Mouse (Mus musculus) CH12.LX (cell line): ENCODE data around the gene Olfr926. TPM values are rescaled to one million over a fixed set of nuclear protein-coding genes. Genes with fewer than 3 reads are reported as not detected.

Experiments used
- DNase-seq: peaks from one replicate; pipeline ENCODE4 v3.0.0-alpha.2; 2013; ENCODE audit errors: extremely low read depth
- H3K27ac ChIP-seq: 2 replicates; pipeline ENCODE4 v1.5.1; 2012; ENCODE audit warnings: low read depth, mild to moderate bottlenecking, control low read depth, moderate library complexity; ENCODE audit not compliant: insufficient read depth
- H3K27me3 ChIP-seq: replicated peaks from 2 replicates; pipeline ENCODE3; 2012; ENCODE audit warnings: inconsistent platforms
- H3K36me3 ChIP-seq, 2 experiments: replicated peaks in 1 of 2; 2 replicates each; pipeline versions ENCODE3 to v1.6.1; 2012; ENCODE audit warnings: inconsistent platforms in 1 of 2, low read length in 1 of 2, mild to moderate bottlenecking in 1 of 2, mixed read lengths in 1 of 2, moderate library complexity in 1 of 2; ENCODE audit not compliant: control insufficient read depth in 1 of 2, insufficient read depth in 1 of 2
- H3K4me1 ChIP-seq, 2 experiments: 2 replicates each; pipeline ENCODE4 v1.6.1; 2012; ENCODE audit warnings: inconsistent platforms in 1 of 2, moderate library complexity in 1 of 2; ENCODE audit not compliant: insufficient read depth in 2 of 2, control insufficient read depth in 1 of 2
- H3K4me2 ChIP-seq: 2 replicates; pipeline ENCODE4 v1.6.1; 2012; ENCODE audit warnings: low read depth, mild to moderate bottlenecking, control low read depth; ENCODE audit not compliant: poor library complexity, insufficient read depth, severe bottlenecking
- H3K4me3 ChIP-seq, 3 experiments: fragments of 150-350 bp in 1 of 3; sonication (generic) in 1 of 3; replicated peaks in 1 of 3; 2 replicates each; pipeline versions ENCODE3 to v1.5.1; 2011 to 2012; ENCODE audit warnings: low read depth in 2 of 3, low read length in 2 of 3, mild to moderate bottlenecking in 2 of 3, moderate library complexity in 2 of 3, control low read depth in 1 of 3, improper control_type of control experiment in 1 of 3, inconsistent platforms in 1 of 3, mixed read lengths in 1 of 3; ENCODE audit not compliant: poor library complexity in 1 of 3
- H3K79me2 ChIP-seq: replicated peaks from 2 replicates; pipeline ENCODE4 v1.6.1; 2012; ENCODE audit warnings: mild to moderate bottlenecking, moderate library complexity; ENCODE audit not compliant: control insufficient read depth, poor library complexity, insufficient read depth, severe bottlenecking; ENCODE audit errors: extremely low read depth
- H3K9ac ChIP-seq: 2 replicates; pipeline ENCODE4 v1.6.1; 2012; ENCODE audit warnings: low read depth, mild to moderate bottlenecking, control low read depth, moderate library complexity; ENCODE audit not compliant: insufficient read depth
- H3K9me3 ChIP-seq: replicated peaks from 2 replicates; pipeline ENCODE3; 2012; ENCODE audit warnings: low read length, inconsistent platforms, mixed read lengths
- BHLHE40 ChIP-seq: IDR thresholded peaks from 2 replicates; pipeline ENCODE4 v1.6.1; 2011; ENCODE audit warnings: mild to moderate bottlenecking, low read depth, low read length, improper control_type of control experiment
- CHD1 ChIP-seq: IDR thresholded peaks from 2 replicates; pipeline ENCODE4 v1.6.1; 2012; ENCODE audit warnings: low read depth, low read length, improper control_type of control experiment, inconsistent platforms
- CHD2 ChIP-seq: IDR thresholded peaks from 2 replicates; pipeline ENCODE4 v1.6.1; 2011; ENCODE audit warnings: low read length, improper control_type of control experiment
- E2F4 ChIP-seq: IDR thresholded peaks from 2 replicates; pipeline ENCODE4 v1.6.1; 2011; ENCODE audit warnings: low read depth, low read length, improper control_type of control experiment; ENCODE audit not compliant: insufficient replicate concordance
- EP300 ChIP-seq: IDR thresholded peaks from 2 replicates; pipeline ENCODE4 v1.6.1; 2011; ENCODE audit warnings: low read length, improper control_type of control experiment
- ETS1 ChIP-seq: conservative IDR thresholded peaks from 2 replicates; pipeline ENCODE4 v1.6.1; 2012; ENCODE audit warnings: low read depth, mild to moderate bottlenecking, inconsistent platforms, low read length, improper control_type of control experiment, moderate library complexity
- GABPA ChIP-seq: IDR thresholded peaks from 2 replicates; pipeline ENCODE4 v1.6.1; 2012; ENCODE audit warnings: low read depth, low read length, improper control_type of control experiment, inconsistent platforms; ENCODE audit not compliant: insufficient replicate concordance
- HCFC1 ChIP-seq: IDR thresholded peaks from 2 replicates; pipeline ENCODE4 v1.6.1; 2012; ENCODE audit warnings: low read depth, mild to moderate bottlenecking, inconsistent platforms, low read length, improper control_type of control experiment
- JUN ChIP-seq: IDR thresholded peaks from 2 replicates; pipeline ENCODE4 v1.6.1; 2011; ENCODE audit warnings: low read depth, mild to moderate bottlenecking, low read length, improper control_type of control experiment, moderate library complexity; ENCODE audit not compliant: insufficient read depth
- JUND ChIP-seq: conservative IDR thresholded peaks from 2 replicates; pipeline ENCODE4 v1.6.1; 2011; ENCODE audit warnings: low read depth, low read length, improper control_type of control experiment
- KAT2A ChIP-seq: IDR thresholded peaks from 2 replicates; pipeline ENCODE4 v1.6.1; 2012; ENCODE audit warnings: low read length, improper control_type of control experiment, inconsistent platforms; ENCODE audit not compliant: insufficient replicate concordance
- MAZ ChIP-seq: IDR thresholded peaks from 2 replicates; pipeline ENCODE4 v1.6.1; 2012; ENCODE audit warnings: low read depth, mild to moderate bottlenecking, inconsistent platforms, low read length, improper control_type of control experiment, moderate library complexity
- MEF2A ChIP-seq: IDR thresholded peaks from 2 replicates; pipeline ENCODE4 v1.6.1; 2014; ENCODE audit warnings: low read depth, mild to moderate bottlenecking, inconsistent platforms, low read length, improper control_type of control experiment, borderline replicate concordance
- MXI1 ChIP-seq: IDR thresholded peaks from 2 replicates; pipeline ENCODE4 v1.6.1; 2011; ENCODE audit warnings: mild to moderate bottlenecking, low read depth, low read length, improper control_type of control experiment
- NELFE ChIP-seq: IDR thresholded peaks from 2 replicates; pipeline ENCODE4 v1.6.1; 2011; ENCODE audit warnings: low read depth, low read length, improper control_type of control experiment
- NRF1 ChIP-seq: IDR thresholded peaks from 2 replicates; pipeline ENCODE4 v1.6.1; 2014; ENCODE audit warnings: low read depth, mild to moderate bottlenecking, inconsistent platforms, low read length, improper control_type of control experiment, moderate library complexity
- PAX5 ChIP-seq: IDR thresholded peaks from 2 replicates; pipeline ENCODE4 v1.6.1; 2012; ENCODE audit warnings: low read length, inconsistent platforms, mixed read lengths
- SIN3A ChIP-seq: IDR thresholded peaks from 2 replicates; pipeline ENCODE4 v1.6.1; 2012; ENCODE audit warnings: low read length, improper control_type of control experiment, inconsistent platforms
- SMC3 ChIP-seq: IDR thresholded peaks from 2 replicates; pipeline ENCODE4 v1.6.1; 2011; ENCODE audit warnings: low read depth, low read length, improper control_type of control experiment
- TBP ChIP-seq: conservative IDR thresholded peaks from 2 replicates; pipeline ENCODE4 v1.6.1; 2011; ENCODE audit warnings: low read depth, low read length, improper control_type of control experiment
- TCF12 ChIP-seq: IDR thresholded peaks from 2 replicates; pipeline ENCODE4 v1.6.1; 2014; ENCODE audit warnings: low read depth, mild to moderate bottlenecking, inconsistent platforms, low read length, improper control_type of control experiment
- UBTF ChIP-seq: IDR thresholded peaks from 2 replicates; pipeline ENCODE4 v1.6.1; 2012; ENCODE audit warnings: low read depth, mild to moderate bottlenecking, inconsistent platforms, low read length, improper control_type of control experiment, moderate library complexity
- USF1 ChIP-seq: IDR thresholded peaks from 2 replicates; pipeline ENCODE4 v1.6.1; 2014; ENCODE audit warnings: low read depth, mild to moderate bottlenecking, inconsistent platforms, low read length, improper control_type of control experiment
- USF2 ChIP-seq: conservative IDR thresholded peaks from 2 replicates; pipeline ENCODE4 v1.6.1; 2011; ENCODE audit warnings: low read depth, low read length, improper control_type of control experiment
- ZC3H11A ChIP-seq: IDR thresholded peaks from 2 replicates; pipeline ENCODE4 v1.6.1; 2012; ENCODE audit warnings: low read depth, mild to moderate bottlenecking, inconsistent platforms, low read length, improper control_type of control experiment
- ZKSCAN1 ChIP-seq: IDR thresholded peaks from 2 replicates; pipeline ENCODE4 v1.6.1; 2012; ENCODE audit warnings: low read depth, inconsistent platforms, low read length, improper control_type of control experiment, borderline replicate concordance
- ZMIZ1 ChIP-seq: IDR thresholded peaks from 2 replicates; pipeline ENCODE4 v1.6.1; 2012; ENCODE audit warnings: low read depth, mild to moderate bottlenecking, inconsistent platforms, low read length, improper control_type of control experiment
- ZNF384 ChIP-seq: IDR thresholded peaks from 2 replicates; pipeline ENCODE4 v1.6.1; 2012; ENCODE audit warnings: low read depth, low read length, improper control_type of control experiment, inconsistent platforms
- dilution Hi-C: fragments of 300-500 bp; cut with MboI; formaldehyde crosslinking; loops from 2 replicates; pipeline ENCODE4 v1.14.3; 2020; ENCODE audit warnings: low sequenced_read_pairs; ENCODE audit not compliant: extremely low pct_unique_long_range_greater_than_20kb, extremely low pct_ligation_motif_present
- in situ Hi-C: fragments of 300-500 bp; cut with MboI; formaldehyde crosslinking; loops from 3 replicates; pipeline ENCODE4 v1.14.3; 2019; ENCODE audit warnings: low sequenced_read_pairs, low pct_ligation_motif_present, low pct_unique_long_range_greater_than_20kb, mixed read lengths
- polyA plus RNA-seq: library from polyadenylated mRNA; unstranded; fragments of >175 nt; gene quantifications from 2 replicates; pipeline ENCODE4 v1.2.1, GENCODE M21; 2012; ENCODE audit warnings: low read depth; ENCODE audit not compliant: insufficient read length
- total RNA-seq, 2 experiments: library from RNA; depleted of rRNA; stranded (reverse); fragments of 300-350 nt in 1 of 2; fragments of >200 nt in 1 of 2; gene quantifications; 2 replicates each; pipeline ENCODE4 v1.2.3; 2012 to 2014

Olfr926 gene
- total RNA-seq (2012; rRNA removed) (not detected in 2 replicates), total RNA-seq (2014; rRNA removed) (not detected in 2 replicates), polyA plus RNA-seq (not detected in 2 replicates)

GRCm38 (mm10) chr9:38876826-38877225 lies at the start of gene Olfr926:
Gene Olfr926, plus strand, starts transcription at chr9:38877126.
- no peak for TF ChIP-seq HCFC1
- no peak for TF ChIP-seq ZKSCAN1
- no peak for TF ChIP-seq ZNF384
- TF ChIP-seq ZC3H11A: no peak
- no peak for TF ChIP-seq MEF2A
- no peak for TF ChIP-seq PAX5
- TF ChIP-seq CHD2: no peak
- no peak for TF ChIP-seq NRF1
- no peak for TF ChIP-seq MAZ
- TF ChIP-seq GABPA: no peak
- no peak for TF ChIP-seq EP300
- no peak for TF ChIP-seq ZMIZ1
- TF ChIP-seq TBP: no peak
- no peak for TF ChIP-seq E2F4
- TF ChIP-seq USF2: no peak
- TF ChIP-seq JUN: no peak
- no peaks in the 10 kb centered on the region for H3K36me3 ChIP-seq
- H3K9ac ChIP-seq: no peak within 1 kb of the TSS
- H3K27ac ChIP-seq: no peak within 1 kb of the TSS
- H3K4me2 ChIP-seq: no peak within 1 kb of the TSS
- no peaks in the 10 kb centered on the region for H3K79me2 ChIP-seq
- no peaks in the 10 kb centered on the region for H3K4me1 ChIP-seq
- no peaks in the 10 kb centered on the region for H3K27me3 ChIP-seq
- no peak within 1 kb of the TSS for H3K4me3 ChIP-seq
- dilution Hi-C loops: no loop called here
- no peak for DNase-seq
- no peaks in the 10 kb centered on the region for H3K9me3 ChIP-seq
- in situ Hi-C loops: no loop called here

DNA sequence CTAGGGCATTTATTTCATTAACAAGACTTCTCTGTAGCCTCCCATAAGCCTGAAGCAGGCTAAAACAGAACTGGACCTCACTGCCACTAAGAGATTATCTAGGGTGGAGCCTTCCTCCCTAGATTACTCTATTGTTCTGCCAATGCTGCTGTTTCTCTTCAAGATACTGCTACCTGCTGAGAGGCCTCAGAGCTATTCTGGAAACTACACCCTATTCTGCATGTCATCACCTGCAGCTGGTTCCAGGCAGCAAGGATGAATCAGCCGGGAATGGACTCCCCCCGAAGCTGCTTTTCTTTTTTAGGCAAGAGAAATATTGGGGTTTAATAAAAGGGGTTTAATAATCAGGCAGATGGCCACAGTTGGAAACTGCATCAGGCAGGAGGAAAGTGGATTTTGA lies 43.9 kb upstream of the Olfr926 start:
- no peak for DNase-seq
- in situ Hi-C loops: no loop called here
- Histone ChIP-seq H3K27me3 (no peaks in the 10 kb centered on the region), H3K36me3 (no peaks in the 10 kb centered on the region), H3K9ac (no peak overlapping the region), H3K9me3 (no peaks in the 10 kb centered on the region), H3K4me2 (no peak overlapping the region), H3K79me2 (no peaks in the 10 kb centered on the region), H3K27ac (no peak overlapping the region), H3K4me3 (no peak overlapping the region), H3K4me1 (no peaks in the 10 kb centered on the region)
- dilution Hi-C loops: no loop called here
- TF ChIP-seq KAT2A (no peak), ETS1 (no peak), EP300 (no peak), HCFC1 (no peak), JUND (no peak), TCF12 (no peak), TBP (no peak), UBTF (no peak), SIN3A (no peak), CHD1 (no peak), ZC3H11A (no peak), ZKSCAN1 (no peak), BHLHE40 (no peak), SMC3 (no peak), MXI1 (no peak), ZNF384 (no peak), USF1 (no peak), NELFE (no peak)
